Mouse (Mus musculus) E14TG2a.4 (cell line): ENCODE measurements around the gene Slc41a2.

ENCODE experiments used
- CTCF ChIP-seq: conservative IDR thresholded peaks from 2 replicates; pipeline ENCODE4 v1.5.1; 2014; ENCODE audit warnings: low read length
- NANOG ChIP-seq: IDR thresholded peaks from 2 replicates; pipeline ENCODE4 v1.6.1; 2014; ENCODE audit warnings: borderline replicate concordance, low read length, mixed read lengths

DNA sequence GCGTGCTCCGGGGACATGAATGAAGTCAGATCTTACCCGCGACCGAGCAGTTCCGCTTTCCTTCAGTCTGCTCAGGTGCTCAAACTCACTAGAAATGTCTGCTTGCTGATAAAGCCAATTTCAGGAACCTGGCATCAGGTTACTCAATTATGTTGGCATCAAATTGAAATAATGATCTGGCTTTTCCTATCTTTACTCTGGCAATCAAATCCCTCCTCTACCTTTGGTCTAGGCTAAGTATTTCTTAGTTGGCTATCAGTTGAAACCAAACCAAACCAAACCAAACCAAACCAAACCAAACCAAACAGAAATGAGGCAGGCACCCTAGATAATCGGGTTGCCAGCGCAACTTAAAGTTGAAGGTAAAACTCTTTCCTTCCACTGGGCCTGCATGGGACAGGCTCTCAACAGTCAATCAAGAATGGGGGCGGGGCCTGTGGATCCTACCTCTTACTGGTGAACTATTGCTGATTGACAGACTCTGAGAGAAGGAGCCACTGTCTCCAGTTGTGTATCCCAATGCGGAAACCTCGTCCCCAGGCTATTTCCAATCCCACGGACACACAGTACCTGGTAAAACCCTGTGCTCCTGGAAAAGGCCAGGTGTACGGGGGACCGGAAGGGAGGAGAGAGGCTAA, 10.9 kb downstream of the Slc41a2 start:
- TF ChIP-seq CTCF (no peak), NANOG (no peak)
